Mouse (Mus musculus) olfactory bulb, adult 2 months (tissue): ENCODE measurements at regions not wholly inside any gene's neighbourhood (a gene's known extent, or its start where the extent isn't known, plus 50 kb on each side); places are given as distances from the start of the nearest gene placed in this dataset.

Source experiments
- H3K27ac ChIP-seq: fragments of 200-500 bp; 2 replicates; pipeline ENCODE4 v1.5.1; 2012; ENCODE audit warnings: low read depth, low read length; ENCODE audit not compliant: insufficient read depth
- H3K4me1 ChIP-seq: fragments of 200-500 bp; 2 replicates; pipeline ENCODE4 v1.6.1; 2012; ENCODE audit warnings: low read length; ENCODE audit not compliant: control insufficient read depth, insufficient read depth
- H3K4me3 ChIP-seq: fragments of 200-500 bp; 2 replicates; pipeline ENCODE4 v1.5.1; 2012; ENCODE audit warnings: mild to moderate bottlenecking, low read depth, low read length, moderate library complexity; ENCODE audit not compliant: insufficient read depth
- CTCF ChIP-seq: fragments of 200-500 bp; IDR thresholded peaks from 2 replicates; pipeline ENCODE4 v1.5.1; 2012; ENCODE audit warnings: low read depth, mild to moderate bottlenecking, low read length, moderate library complexity; ENCODE audit not compliant: insufficient read depth
- POLR2A ChIP-seq: fragments of 200-500 bp; IDR thresholded peaks from 2 replicates; pipeline ENCODE4 v1.6.1; 2012; ENCODE audit warnings: mild to moderate bottlenecking, low read depth, low read length, moderate library complexity; ENCODE audit not compliant: insufficient read depth
- WGBS: fragments of 180-500 bp; shearing (Covaris S2); methylation state at CpG from one replicate; pipeline ENCODE4 v1.1.7; 2018; 5-methylcytosine and 5-hydroxymethylcytosine counted together

GRCm38 (mm10) chr3:146345308-146345780, 59.1 kb upstream of the Ssx2ip start:
- 2% methylated on average over 18 of the region's 18 CpGs for WGBS
- no peak overlapping the region; the same call in 1 of the 2 replicates for H3K27ac ChIP-seq
- H3K4me3 ChIP-seq = peak overlapping the region; percentile 40
- TF ChIP-seq POLR2A = no peak
- peak; percentile 98 for TF ChIP-seq CTCF
- no peaks in the 10 kb centered on the region for H3K4me1 ChIP-seq

GRCm38 (mm10) chr3:146345946-146346345, 58.5 kb upstream of the Ssx2ip start:
- no peak overlapping the region for H3K4me3 ChIP-seq
- no peak overlapping the region for H3K27ac ChIP-seq
- no peak for TF ChIP-seq CTCF
- TF ChIP-seq POLR2A = no peak
- WGBS = 51% methylated on average over 4 of the region's 4 CpGs
- no peaks in the 10 kb centered on the region for H3K4me1 ChIP-seq

GRCm38 (mm10) chr3:146347311-146347710, 57.1 kb upstream of the Ssx2ip start:
- Histone ChIP-seq H3K4me3 (no peak overlapping the region), H3K27ac (no peak overlapping the region), H3K4me1 (no peaks in the 10 kb centered on the region)
- TF ChIP-seq POLR2A (no peak), CTCF (no peak)
- WGBS = 96% methylated on average over 3 of the region's 3 CpGs

GRCm38 (mm10) chr3:146348921-146349320, 55.5 kb upstream of the Ssx2ip start:
- WGBS = 89% methylated on average over 8 of the region's 8 CpGs
- no peak for TF ChIP-seq POLR2A
- no peak for TF ChIP-seq CTCF
- H3K4me1 ChIP-seq = no peaks in the 10 kb centered on the region
- no peak overlapping the region for H3K27ac ChIP-seq
- no peak overlapping the region for H3K4me3 ChIP-seq

- TF ChIP-seq POLR2A = no peak
- no peak for TF ChIP-seq CTCF
- H3K4me1 ChIP-seq = no peaks in the 10 kb centered on the region
- no peak overlapping the region for H3K27ac ChIP-seq
- WGBS = 85% methylated on average over 8 of the region's 8 CpGs
- no peak overlapping the region for H3K4me3 ChIP-seq
Measured at GRCm38 (mm10) chr3:146349393-146349792, 55.0 kb upstream of the Ssx2ip start.

GRCm38 (mm10) chr3:146350126-146350525, 54.3 kb upstream of the Ssx2ip start:
- TF ChIP-seq CTCF (no peak), POLR2A (no peak)
- Histone ChIP-seq H3K4me1 (no peaks in the 10 kb centered on the region), H3K27ac (no peak overlapping the region), H3K4me3 (no peak overlapping the region)
- 94% methylated on average over 9 of the region's 9 CpGs for WGBS

GRCm38 (mm10) chr3:146351468-146351867, 53.0 kb upstream of the Ssx2ip start:
- no peak overlapping the region for H3K27ac ChIP-seq
- H3K4me3 ChIP-seq = no peak overlapping the region
- 100% methylated on average over 1 of the region's 1 CpGs for WGBS
- H3K4me1 ChIP-seq = no peaks in the 10 kb centered on the region
- TF ChIP-seq POLR2A = no peak
- no peak for TF ChIP-seq CTCF

- TF ChIP-seq POLR2A (no peak), CTCF (no peak)
- WGBS = 85% methylated on average over 4 of the region's 4 CpGs
- no peak overlapping the region for H3K27ac ChIP-seq
- H3K4me3 ChIP-seq = no peak overlapping the region
- H3K4me1 ChIP-seq = no peaks in the 10 kb centered on the region
Measured at GRCm38 (mm10) chr3:146352187-146352586, 52.3 kb upstream of the Ssx2ip start.

GRCm38 (mm10) chr3:146353961-146354360, 50.5 kb upstream of the Ssx2ip start:
- no peaks in the 10 kb centered on the region for H3K4me1 ChIP-seq
- WGBS = 75% methylated on average over 4 of the region's 4 CpGs
- no peak overlapping the region for H3K4me3 ChIP-seq
- no peak overlapping the region for H3K27ac ChIP-seq
- TF ChIP-seq CTCF (no peak), POLR2A (no peak)
